In genomic region chr2:181679951-181680715, GRCm38 (mm10) we compare ENCODE assay signal across 8 mouse cellular contexts. TPM values are rescaled to one million over a fixed set of nuclear protein-coding genes. Genes with fewer than 3 reads are reported as not detected.
DNase-seq lines count a peak whose midpoint lies in the region; ATAC-seq and TF ChIP-seq lines count a peak whose summit lies in the region.

Gene Tcea2 (plus strand): TSS chr2:181680310.

- peak within 1 kb of the TSS; percentile 87 for H3K9ac ChIP-seq in forebrain, embryonic 15.5 days (replicated peaks)
- peak within 1 kb of the TSS; percentile 86 for H3K9ac ChIP-seq in lung, embryonic 14.5 days

- peak; percentile 70 for TF ChIP-seq CTCF in layer of hippocampus, adult 2 months (conservative IDR thresholded peaks at IDR 0.05)
- TF ChIP-seq CTCF in lung, embryonic 14.5 days (IDR thresholded peaks at IDR 0.05; ENCODE audit: low read depth) = peak; percentile 56

- DNase-seq in ES-CJ7 (ENCODE audit: low read depth, low spot score) = peak; percentile 73
- DNase-seq in c-Kit-positive CD71-positive TER-119-positive erythroid progenitor cells, embryonic 14.5 days (ENCODE audit: low spot score) = peak; percentile 45
- peak; percentile 48 for DNase-seq in heart, postnatal 25 days (ENCODE audit: low spot score)
- peak; percentile 53 to 65 for DNase-seq in layer of hippocampus, adult 2 months (ENCODE audit: low spot score in 2 of 2)
- peak; percentile 86 for DNase-seq in lung, embryonic 14.5 days
- DNase-seq in thymus, postnatal 0 days (ENCODE audit: low spot score) = peak; percentile 59

- under 1% methylated on average over 69 of the region's 69 CpGs for WGBS in forebrain, embryonic 15.5 days
- under 1% methylated on average over 69 of the region's 69 CpGs for WGBS in lung, embryonic 14.5 days

- H3K4me2 ChIP-seq in forebrain, embryonic 15.5 days (replicated peaks) = peak within 1 kb of the TSS; percentile 92
- H3K4me2 ChIP-seq in lung, embryonic 14.5 days = peak within 1 kb of the TSS; percentile 92

- H3K27ac ChIP-seq in forebrain, embryonic 15.5 days (replicated peaks) = peak within 1 kb of the TSS; percentile 51
- peak within 1 kb of the TSS; percentile 96 for H3K27ac ChIP-seq in layer of hippocampus, adult 2 months
- peak within 1 kb of the TSS; percentile 28; the same call in 1 of the 2 replicates for H3K27ac ChIP-seq in lung, embryonic 14.5 days (ENCODE audit: low read depth)

- H3K27me3 ChIP-seq in forebrain, embryonic 15.5 days = no peaks in the 10 kb centered on the region
- no peaks in the 10 kb centered on the region for H3K27me3 ChIP-seq in lung, embryonic 14.5 days (ENCODE audit: insufficient read depth, low read length)

- peak; percentile 53 for ATAC-seq in forebrain, embryonic 15.5 days (replicated peaks)
- peak; percentile 52 for ATAC-seq in lung, embryonic 14.5 days (ENCODE audit: insufficient read depth)
- peak; percentile 33 for ATAC-seq in neutrophil, adult 5-6 weeks (ENCODE audit: extremely low read depth, insufficient number of reproducible peaks, low FRiP score, poor library complexity, severe bottlenecking)

- H3K9me3 ChIP-seq in forebrain, embryonic 15.5 days = no peaks in the 10 kb centered on the region
- no peaks in the 10 kb centered on the region for H3K9me3 ChIP-seq in lung, embryonic 14.5 days (ENCODE audit: low read depth, low read length)

- intact Hi-C loops in heart, postnatal 25 days (cut with DNase I) = loop anchor here (2.0 to 10.0 kb wide), 3 partner anchors 27 to 195 kb away; no protein-coding TSS in a partner anchor

- peaks cover 28% of the 10 kb centered on the region for H3K4me1 ChIP-seq in forebrain, embryonic 15.5 days
- peaks cover 12% of the 10 kb centered on the region; the same call in 1 of the 2 replicates for H3K4me1 ChIP-seq in lung, embryonic 14.5 days (ENCODE audit: insufficient read depth)

- peak within 1 kb of the TSS; percentile 79 for H3K4me3 ChIP-seq in forebrain, embryonic 15.5 days
- H3K4me3 ChIP-seq in layer of hippocampus, adult 2 months = peak within 1 kb of the TSS; percentile 93
- peak within 1 kb of the TSS; percentile 72 for H3K4me3 ChIP-seq in lung, embryonic 14.5 days (ENCODE audit: low read depth, low read length)

- peaks cover 3% of the 10 kb centered on the region; the same call in 1 of the 2 replicates for H3K36me3 ChIP-seq in forebrain, embryonic 15.5 days
- no peaks in the 10 kb centered on the region for H3K36me3 ChIP-seq in lung, embryonic 14.5 days (ENCODE audit: insufficient read depth)

RNA-seq across cellular contexts. Expression of gene Tcea2, which starts in this region (rescaled TPM):
- polyA plus RNA-seq in forebrain, embryonic 15.5 days (2015; fragmentation: Nextera tagmentation; extraction: Ambion mirVana) = 44.8 and 51.4 TPM in 2 replicates
- total RNA-seq in heart, postnatal 25 days (2021) = 1 to 10 TPM; 5.8 to 6.4 TPM
- total RNA-seq in layer of hippocampus, adult 2 months (2021) = 10 to 100 TPM; 54.7 to 60.0 TPM
- polyA plus RNA-seq in lung, embryonic 14.5 days (2014; fragmentation: Nextera tagmentation; extraction: Ambion mirVana) = 22.5 and 25.7 TPM in 2 replicates
- total RNA-seq in neutrophil, adult 5-6 weeks (2017) = 18.4 and 24.7 TPM in 2 replicates
- polyA plus RNA-seq in thymus, postnatal 0 days (2015; fragmentation: Nextera tagmentation; extraction: Ambion mirVana) = 8.5 and 9.8 TPM in 2 replicates

Comparison
In these comparisons a context has a peak if more than half of its experiments do, and no peak if none do; other contexts are left out.
1. Peak in every context shown above with its lines: DNase-seq, ATAC-seq, H3K4me3 ChIP-seq and H3K27ac ChIP-seq.
2. H3K27ac ChIP-seq: peak in every context shown above with its lines; median percentile 96 in layer of hippocampus, adult 2 months; 51 in forebrain, embryonic 15.5 days; 28 in lung, embryonic 14.5 days.